Mouse (Mus musculus) ES-E14 (cell line): ENCODE results near the gene Man1c1.

Source experiments
- CHD2 ChIP-seq: IDR thresholded peaks from 2 replicates; pipeline ENCODE4 v1.6.1; 2014; ENCODE audit warnings: mild to moderate bottlenecking, low read depth, low read length, inconsistent platforms
- HCFC1 ChIP-seq: IDR thresholded peaks from 2 replicates; pipeline ENCODE4 v1.6.1; 2012; ENCODE audit warnings: low read length, inconsistent platforms, borderline replicate concordance; ENCODE audit not compliant: insufficient read depth
- MAFK ChIP-seq: IDR thresholded peaks from 2 replicates; pipeline ENCODE4 v1.6.1; 2014; ENCODE audit warnings: mild to moderate bottlenecking, low read depth, low read length, inconsistent platforms; ENCODE audit not compliant: insufficient read depth

GRCm38 (mm10) chr4:134581365-134581764 is 122.7 kb downstream of the Man1c1 start:
- TF ChIP-seq HCFC1 = no peak
- TF ChIP-seq MAFK = no peak
- no peak for TF ChIP-seq CHD2
